Mouse (Mus musculus) forelimb bud, embryonic 11.5 days (tissue): ENCODE data around the gene 0610030E20Rik.

Experiments used
- DNase-seq: peaks from one replicate; pipeline ENCODE4 v3.0.0-alpha.2; 2012; ENCODE audit warnings: low read depth, low spot score

The 0610030E20Rik gene

DNA sequence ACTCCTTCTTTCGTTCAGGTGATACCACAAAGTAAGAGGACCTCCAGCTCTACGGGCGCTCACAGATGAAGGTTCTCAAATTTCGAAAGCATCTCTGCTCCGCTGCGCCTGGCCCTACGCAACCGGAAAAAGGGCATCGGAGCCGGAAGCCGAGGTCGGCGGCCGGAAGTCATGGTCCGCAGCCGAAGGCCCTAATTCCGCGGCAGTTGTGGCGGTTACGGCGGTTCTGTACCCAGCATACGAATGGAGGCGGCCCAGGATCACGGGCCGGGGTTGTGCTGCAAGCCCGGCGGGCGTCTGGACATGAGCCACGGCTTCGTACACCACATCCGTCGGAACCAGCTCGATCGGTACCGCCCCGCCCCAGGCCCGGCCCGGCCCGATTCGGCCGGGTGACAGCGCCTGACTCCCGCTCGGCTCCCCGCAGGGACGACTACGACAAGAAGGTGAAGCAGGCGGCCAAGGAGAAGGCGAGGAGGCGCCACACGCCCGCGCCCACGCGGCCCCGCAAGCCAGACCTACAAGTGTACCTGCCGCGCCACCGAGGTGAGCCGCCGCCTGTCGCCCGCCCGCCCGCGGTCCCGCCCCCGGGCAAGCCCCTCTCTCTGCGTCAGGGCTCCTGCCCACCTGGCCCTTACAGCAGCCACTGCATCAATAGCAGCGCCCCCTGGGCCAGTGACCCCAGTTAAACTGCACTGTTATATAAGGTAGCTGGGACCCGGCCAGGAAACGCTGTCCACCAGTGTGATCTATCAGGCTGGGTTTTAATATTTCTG lies at the start of gene 0610030E20Rik:
Gene 0610030E20Rik, plus strand, starts transcription at position 152 of the 776 bp plus-strand sequence.
- DNase-seq: peak; percentile 74

GRCm38 (mm10) chr6:72297825-72298224 lies 49.3 kb upstream of the 0610030E20Rik start:
- no peak for DNase-seq

DNA sequence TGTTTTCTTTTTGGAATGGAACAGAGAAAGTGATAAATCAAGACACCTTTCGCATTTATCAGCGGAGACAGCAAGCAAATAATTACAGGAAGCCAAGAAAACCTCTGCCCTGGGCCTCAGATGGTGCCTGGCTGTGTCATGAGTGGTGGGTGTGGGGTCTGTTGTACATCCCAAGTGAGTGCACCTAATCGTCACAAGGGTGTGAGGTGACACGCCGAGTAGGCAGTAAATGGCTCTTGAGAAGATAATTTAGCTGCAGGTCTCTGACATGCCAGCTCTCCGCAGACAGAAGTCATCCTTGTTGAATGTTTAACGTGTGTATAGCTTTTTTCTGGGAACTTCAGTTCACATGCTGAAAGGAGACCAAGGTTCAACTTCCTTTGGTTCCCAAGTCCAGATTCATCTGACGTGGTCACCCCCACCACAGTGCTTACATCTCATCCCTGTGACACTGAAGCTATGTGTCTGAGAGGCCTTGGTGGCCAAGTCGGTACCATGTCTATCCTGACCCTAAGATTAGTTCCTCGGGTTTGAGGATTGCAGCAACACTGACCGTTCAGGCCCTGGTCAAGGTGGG lies 44.7 kb upstream of the 0610030E20Rik start:
- no peak for DNase-seq

GRCm38 (mm10) chr6:72303510-72303909 lies 43.6 kb upstream of the 0610030E20Rik start:
- DNase-seq: peak; percentile 13

DNA sequence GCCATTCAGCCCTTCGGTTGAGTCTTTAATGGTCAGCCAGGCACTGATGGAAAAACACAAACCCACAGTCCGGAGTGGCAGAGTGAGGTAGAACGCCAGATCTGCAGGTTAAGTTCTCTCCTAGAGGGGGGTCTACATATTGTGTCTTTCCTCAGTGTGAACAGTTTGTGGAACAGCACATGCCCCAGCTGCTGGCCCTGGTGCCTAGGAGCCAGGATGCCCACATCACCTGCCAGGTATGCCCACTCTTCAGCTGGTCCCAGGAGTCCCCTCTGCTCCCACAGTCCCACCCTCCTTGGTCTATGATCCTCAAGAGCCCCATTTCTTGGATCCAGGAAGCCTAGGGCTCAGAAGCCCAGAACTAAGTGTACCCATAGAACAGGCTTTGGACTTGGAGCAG lies 34.9 kb upstream of the 0610030E20Rik start:
- DNase-seq: no peak

- DNase-seq: no peak
These were observed 33.8 kb upstream of the 0610030E20Rik start for GRCm38 (mm10) chr6:72313124-72313867.

DNA sequence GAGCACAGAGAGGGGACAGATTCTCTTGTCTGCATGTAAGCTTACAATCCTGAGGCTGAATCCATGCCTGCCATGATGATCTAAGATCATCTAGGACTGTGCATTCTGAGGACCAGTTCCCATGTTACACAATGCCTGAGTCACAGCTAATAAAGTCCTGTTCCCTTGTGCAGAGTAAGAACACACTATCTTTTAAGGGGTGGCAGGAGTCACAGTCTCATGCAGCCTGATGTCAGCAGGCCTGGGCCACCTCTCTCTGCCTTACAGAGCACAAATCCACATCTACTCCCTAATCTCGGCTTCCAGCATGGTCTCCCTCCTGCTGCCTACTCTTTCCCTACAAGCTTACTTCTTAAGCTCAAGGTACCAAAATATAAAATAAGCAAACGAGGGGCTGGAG lies 31.7 kb upstream of the 0610030E20Rik start:
- no peak for DNase-seq

- DNase-seq: no peak
These were observed 31.1 kb upstream of the 0610030E20Rik start for GRCm38 (mm10) chr6:72316044-72316443.

DNA sequence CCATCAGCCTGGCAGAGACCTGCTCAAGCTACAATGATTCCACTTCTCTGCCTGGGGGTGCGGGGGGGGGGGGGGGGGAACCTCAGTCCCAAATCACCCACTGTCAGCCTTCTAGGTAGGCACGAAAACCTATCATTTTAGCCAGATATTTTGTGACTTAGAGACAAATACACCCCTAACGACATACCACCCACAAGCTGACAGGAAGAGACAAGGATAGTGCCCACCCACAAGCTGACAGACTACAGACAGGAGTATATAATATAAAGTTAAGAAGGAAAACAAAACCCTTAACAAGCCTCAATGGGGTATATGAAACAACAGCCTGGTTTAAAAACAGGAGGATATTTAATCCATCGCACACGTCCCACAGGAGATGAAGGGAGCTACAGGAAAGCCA lies 28.7 kb upstream of the 0610030E20Rik start:
- no peak for DNase-seq

DNA sequence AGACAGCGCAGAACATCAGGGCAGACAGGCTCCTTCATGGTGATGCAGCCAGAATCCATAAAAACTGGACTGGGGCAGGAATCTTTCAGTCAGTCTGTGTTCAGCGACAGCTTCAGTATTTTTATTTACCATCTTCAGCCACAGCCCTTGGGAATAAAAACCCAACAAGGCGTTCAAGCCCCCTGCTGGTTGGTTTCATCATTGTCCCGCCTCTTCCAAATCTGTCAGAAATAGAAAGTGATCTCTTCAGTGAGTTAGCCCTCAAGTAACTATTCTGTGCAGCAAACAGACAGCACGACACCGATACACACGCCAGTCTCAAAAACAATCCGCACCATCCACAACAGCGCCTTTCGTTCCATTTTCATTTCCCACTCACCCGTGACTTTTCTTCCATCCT lies 28.1 kb upstream of the 0610030E20Rik start:
- DNase-seq: no peak

- no peak for DNase-seq
These were observed 24.2 kb upstream of the 0610030E20Rik start for GRCm38 (mm10) chr6:72322936-72323335.

DNA sequence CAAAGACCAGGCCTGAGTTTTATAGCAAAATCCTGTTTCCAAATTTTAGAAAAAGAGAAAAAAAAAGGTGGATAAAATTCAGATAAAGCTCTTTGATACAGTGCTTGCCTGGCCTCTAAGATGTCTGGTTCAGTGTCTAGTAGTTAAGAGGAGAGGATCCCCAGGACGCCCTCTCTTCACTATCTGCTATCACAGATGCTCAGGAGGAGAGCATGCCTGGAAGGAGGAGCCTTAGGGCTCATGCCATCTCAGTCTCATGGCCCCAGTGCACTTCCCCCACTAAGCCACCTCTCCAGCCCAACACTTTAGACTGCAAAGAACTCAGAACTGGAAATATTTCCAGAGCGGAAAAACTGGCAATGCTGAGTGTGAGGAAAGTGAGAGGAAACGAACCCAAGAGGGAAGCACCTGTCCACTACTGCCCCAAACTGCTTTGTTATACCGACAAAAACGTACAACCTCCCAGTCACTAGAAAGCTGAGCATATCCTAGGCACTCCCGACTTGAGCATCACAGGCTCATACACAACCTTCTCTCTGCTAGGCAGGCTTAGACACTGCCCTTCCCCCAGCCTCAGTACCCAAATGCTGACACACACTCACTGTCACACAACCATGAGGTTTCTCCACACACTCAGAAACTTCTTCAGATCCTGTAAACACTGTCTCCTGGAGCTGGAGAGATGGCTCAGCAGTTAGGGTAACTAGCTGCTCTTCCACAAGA lies 23.2 kb upstream of the 0610030E20Rik start:
- no peak for DNase-seq

GRCm38 (mm10) chr6:72326274-72326673 lies 20.8 kb upstream of the 0610030E20Rik start:
- no peak for DNase-seq

DNA sequence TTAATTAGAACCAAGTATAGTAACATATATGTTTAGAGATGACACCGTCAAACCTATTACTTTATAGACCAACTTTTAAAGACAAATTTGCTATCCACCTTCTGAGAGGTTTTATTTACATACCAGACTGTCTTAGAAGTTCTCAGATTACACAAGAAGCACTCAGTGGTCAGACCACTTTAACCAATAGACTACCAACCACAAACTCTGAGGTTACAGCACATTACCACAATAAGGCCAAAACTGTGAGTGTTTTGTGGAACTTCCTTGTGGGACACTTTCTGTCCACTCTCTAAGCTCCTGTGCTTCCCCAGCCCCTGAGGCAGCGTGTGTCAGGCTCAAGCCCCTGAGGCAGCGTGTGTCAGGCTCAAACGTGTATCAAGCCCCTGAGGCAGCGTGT lies 18.1 kb upstream of the 0610030E20Rik start:
- no peak for DNase-seq

GRCm38 (mm10) chr6:72330133-72330532 lies 17.0 kb upstream of the 0610030E20Rik start:
- DNase-seq: no peak

- no peak for DNase-seq
These were observed 14.0 kb upstream of the 0610030E20Rik start for GRCm38 (mm10) chr6:72333111-72333510.

- DNase-seq: no peak
These were observed 6.6 kb upstream of the 0610030E20Rik start for GRCm38 (mm10) chr6:72340481-72340880.

- DNase-seq: no peak
These were observed 2.6 kb upstream of the 0610030E20Rik start for GRCm38 (mm10) chr6:72344396-72345073.

DNA sequence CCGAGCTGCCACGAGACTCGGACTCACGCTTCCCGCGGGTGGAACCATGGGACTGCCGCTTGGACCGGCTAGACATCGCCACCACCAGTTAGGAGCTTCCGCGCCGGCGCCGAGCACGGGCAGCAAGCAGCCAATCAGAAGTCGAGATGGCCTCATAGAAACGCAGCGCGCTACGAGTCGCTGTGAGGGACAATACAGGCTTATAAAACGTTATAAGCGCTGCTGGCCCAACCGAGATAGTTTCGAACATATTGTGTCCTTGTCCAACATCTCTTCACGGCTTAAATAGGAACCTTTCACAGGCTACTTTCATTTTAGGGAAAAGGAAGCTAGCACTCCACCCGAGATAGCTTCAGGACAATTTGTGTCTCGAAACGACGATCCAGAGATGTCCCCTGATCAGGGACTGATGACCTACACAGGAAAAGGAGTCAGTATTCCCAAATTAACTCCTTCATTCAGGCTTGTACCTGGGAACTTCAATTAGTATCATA lies 2.0 kb upstream of the 0610030E20Rik start, which contains the start of gene Usp39:
Gene Usp39, minus strand, starts transcription at position 111 of the 494 bp plus-strand sequence.
- peak; percentile 94 for DNase-seq

DNA sequence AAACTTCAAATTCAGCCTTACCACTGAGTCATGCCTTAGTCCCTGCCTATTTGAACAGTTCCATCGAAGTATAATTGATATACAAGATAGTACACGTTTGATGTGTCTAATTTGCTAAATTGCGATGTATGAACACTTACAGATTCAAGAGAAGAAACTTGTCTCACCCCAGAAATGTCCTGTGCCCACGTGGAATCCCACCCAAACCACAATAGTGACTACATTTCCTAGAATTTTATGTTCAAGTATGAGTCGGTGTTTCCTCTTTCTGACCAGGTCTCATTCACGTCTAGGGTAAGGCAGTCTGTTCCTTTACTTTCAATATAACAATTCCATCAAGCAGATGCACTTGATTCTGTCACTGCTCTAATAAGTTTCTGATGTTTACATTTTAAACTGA lies 1.5 kb upstream of the 0610030E20Rik start:
- DNase-seq: no peak

- DNase-seq: no peak
These were observed 856 bp upstream of the 0610030E20Rik start for GRCm38 (mm10) chr6:72346261-72346660.
